Mouse (Mus musculus) ovary, postnatal 10 days (tissue): ENCODE data around the gene Kri1.
A peak's percentile ranks its signal among the peaks of the same experiment; 100 is the strongest.
"Not testable (repeated sequence)": the region's sequence is repeated elsewhere in the genome, so short reads cannot be mapped to it uniquely, and the experiment has no call there.

Source experiments
- DNase-seq: peaks from one replicate; pipeline ENCODE4 v3.0.0; 2022; ENCODE audit warnings: low spot score

Kri1 gene

DNA sequence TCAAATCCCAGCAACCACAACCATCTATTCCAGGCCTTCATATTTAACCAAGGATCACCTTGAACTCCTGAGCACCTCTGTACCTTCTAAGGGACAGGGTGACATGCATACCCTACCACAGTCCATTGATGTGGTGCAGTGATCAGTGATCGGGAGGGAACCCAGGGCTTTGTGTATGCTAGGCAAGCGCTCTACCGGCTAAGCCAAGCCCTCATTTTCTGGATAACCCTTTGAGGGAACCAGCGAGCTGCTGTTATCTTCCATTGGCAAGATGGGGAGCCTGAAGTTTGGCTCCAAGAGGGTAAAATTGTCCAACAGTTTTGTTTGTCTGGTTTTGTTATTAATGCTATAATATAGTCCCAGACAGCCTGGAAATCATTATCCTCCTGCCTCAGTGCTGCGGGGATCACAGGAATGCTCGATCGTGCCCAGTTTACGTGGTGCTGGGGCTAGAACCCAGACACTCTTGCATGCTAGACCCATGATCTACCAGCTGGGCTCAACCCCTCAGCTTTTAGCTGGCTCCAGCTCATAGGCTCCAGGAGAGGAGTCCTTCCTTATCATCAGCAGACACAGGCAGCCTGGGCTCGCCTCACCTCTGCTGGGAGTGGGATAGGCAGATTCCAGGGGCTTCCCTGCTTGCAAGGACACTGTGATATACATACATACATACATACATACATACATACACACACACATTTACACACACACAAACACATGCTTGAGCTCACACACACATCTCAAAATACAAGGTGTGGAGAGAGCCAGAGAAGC, 26.8 kb upstream of the Kri1 start:
- DNase-seq = no peak

DNA sequence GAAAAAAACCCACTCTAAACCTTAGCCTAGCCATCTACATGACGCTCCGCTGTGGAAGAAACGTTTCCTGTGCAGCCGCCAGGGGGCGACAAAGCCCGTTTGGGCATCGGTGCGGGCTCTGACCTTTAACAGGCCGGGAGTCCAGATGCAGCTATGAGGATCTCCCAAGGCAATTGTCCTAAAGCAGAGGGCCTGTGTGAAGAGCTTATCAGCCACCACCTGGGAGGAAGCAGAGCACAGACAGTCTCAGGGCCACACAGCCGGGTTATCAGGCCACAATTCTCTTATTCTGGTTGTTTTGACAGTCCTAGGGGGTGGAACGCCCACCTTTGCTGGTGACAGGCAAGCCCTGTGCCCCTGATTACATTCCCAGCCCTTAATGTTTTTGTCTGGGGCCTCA, 25.6 kb upstream of the Kri1 start:
- peak; percentile 76 for DNase-seq

DNA sequence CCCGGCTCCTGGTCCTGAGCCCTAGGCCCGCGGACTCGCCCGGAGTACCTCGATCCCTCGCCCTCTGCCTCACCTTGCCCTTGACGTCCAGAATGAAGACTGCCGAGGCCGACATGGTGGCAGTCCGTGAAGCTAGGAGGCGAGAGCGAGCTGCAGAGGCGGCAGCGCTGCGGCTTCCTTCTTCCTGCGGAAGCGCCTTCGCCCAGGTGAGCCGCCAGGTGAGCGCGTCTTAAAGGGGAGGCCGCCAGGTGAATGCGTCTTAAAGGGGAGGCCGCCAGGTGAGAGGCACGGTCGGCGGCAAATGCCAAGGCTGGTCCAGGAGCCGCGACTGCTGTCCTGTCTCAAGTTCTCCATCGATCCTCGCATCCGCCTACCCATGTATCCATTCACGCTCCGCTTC, 24.4 kb upstream of the Kri1 start, which contains the start of gene Ap1m2:
Gene Ap1m2, minus strand, starts transcription at position 204 of the 400 bp plus-strand sequence.
- DNase-seq = no peak

DNA sequence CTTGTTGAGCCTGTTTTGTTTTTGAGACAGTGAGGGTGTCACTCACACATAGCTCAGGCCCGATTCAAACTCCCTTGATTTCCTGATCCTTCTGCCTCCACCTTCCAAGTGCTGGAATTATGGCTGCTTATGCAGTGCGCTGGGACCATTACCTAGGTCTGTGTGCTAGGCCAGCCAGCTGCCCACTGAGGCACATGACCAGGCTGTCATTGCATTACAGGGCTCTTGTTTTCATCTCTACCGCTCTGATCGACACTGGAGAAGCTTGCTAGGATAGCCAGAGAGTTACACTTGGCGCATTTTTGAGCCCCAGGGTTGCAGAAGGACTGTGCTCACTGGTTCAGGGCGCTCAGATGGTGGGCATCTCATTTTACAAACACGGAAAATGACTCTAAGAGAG, 23.9 kb upstream of the Kri1 start:
- no peak for DNase-seq

DNA sequence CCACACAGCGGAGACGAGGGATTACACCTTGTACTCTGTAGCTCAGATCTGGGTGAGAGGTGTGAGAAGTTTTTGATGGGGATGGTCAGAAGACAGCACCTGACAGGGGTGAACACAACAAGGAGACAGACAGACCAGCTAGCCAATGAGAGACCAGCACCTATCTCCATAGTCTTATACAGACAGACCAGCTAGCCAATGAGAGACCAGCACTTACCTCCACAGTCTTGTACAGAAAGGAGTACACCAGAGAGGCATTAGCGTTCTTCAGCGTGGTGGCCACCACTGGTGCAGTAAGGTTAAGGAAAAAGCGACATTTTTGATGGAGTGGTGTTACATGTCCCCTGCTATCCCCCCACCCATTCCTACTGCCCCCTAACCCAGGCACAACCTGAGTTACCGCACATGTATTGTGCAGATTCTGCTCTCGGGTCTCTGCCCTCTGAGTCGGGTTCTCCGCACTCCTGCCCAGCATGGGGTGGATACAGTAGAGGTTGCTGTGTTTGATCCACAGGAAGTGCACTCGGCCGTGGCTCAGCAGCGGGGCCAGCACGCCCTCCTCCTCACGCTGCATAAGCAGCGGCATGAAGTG, 21.5 kb upstream of the Kri1 start:
- DNase-seq = no peak

DNA sequence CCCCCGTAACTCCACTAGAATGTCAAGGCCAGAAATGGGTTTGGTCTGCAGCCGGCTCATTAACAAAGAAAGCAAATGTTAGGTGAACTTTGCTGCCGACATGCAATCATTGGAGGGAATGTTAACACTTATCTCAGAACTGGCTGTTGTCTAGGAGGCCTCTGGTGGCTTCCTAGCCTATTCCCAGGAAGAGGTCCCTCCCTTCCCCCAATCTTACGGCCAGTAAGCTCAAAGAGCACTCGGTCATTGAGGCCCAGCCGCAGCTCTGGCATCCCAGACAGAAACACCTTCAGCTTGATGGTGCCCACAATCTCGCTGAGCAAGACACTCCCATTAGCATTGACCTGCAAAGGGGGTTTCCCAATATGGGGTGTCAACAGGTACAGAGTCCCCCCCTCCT, 17.3 kb upstream of the Kri1 start:
- DNase-seq = no peak

DNA sequence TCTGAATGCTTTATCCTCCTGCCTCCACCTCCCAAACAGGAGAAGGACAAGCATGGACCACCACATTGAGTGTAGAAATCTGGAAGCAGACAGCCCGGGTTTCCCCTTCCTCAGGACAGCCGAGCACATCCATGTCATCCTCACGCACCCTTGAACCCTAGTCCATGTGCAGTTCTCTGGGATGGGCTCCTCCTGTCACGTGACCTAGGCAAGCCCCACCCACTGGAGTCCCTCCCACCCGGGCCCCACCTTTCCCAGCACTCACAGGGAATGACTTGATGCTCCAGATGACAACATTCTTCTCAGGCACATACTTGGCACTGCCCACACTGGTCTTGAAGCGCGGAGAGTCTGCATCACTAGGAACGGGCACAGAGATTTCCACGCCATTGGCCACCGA, 11.2 kb upstream of the Kri1 start:
- no peak for DNase-seq

GRCm38 (mm10) chr9:21292271-21292670, 4.5 kb upstream of the Kri1 start:
- no peak for DNase-seq

- DNase-seq = not testable (repeated sequence)
Observed at GRCm38 (mm10) chr9:21291868-21292267, 4.1 kb upstream of the Kri1 start.

GRCm38 (mm10) chr9:21291022-21291787, 3.4 kb upstream of the Kri1 start, which contains the start of gene Cdkn2d:
Cdkn2d (minus strand) TSS chr9:21291407.
- peak; percentile 95 for DNase-seq

- no peak for DNase-seq
Observed at GRCm38 (mm10) chr9:21290589-21290988, 2.8 kb upstream of the Kri1 start.

GRCm38 (mm10) chr9:21289337-21289671, 1.5 kb upstream of the Kri1 start:
- DNase-seq = no peak

DNA sequence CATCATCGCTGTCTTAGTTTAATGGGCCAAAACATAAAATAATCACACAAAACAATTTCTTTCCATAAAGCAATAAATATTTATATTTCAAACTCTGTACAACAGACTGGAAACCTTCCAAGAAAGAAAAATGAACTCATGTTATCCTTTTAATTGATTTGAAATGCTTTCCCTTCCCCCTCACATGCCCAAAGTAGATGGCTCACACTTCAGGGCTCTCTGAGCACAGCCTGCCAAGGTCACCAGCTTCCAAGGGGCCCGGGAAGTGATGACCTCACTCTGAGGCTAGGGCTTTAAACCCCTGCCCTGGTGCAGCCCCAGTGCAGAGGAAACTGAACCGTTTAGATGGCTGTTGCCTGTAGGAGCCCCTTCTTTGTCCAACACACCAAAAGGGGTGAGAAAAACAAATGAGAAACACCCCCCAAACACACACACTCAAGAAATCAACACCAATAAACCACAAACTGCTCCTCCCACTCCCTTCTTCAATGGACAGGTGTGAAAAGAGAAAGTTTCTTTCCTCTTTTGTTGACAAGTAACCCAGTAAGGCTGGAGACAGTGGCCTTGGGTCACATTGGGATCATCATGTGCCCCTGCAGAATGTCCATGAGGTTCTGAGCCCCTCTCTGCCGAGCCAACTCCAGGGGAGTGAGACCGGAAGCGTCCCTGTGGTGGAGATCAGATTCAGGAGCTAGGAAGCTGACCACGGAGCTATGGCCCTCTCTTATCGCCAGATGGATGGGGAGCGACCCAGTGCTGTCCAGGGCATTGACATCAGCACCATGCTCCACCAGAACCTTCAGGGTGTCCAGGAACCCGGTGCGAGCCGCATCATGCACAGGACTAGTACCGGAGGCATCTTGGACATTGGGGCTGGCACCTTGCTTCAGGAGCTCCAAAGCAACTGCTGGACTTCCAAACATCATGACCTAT, 901 bp upstream of the Kri1 start:
- no peak for DNase-seq

GRCm38 (mm10) chr9:21286753-21287152, 1.0 kb downstream of the Kri1 start:
- no peak for DNase-seq

GRCm38 (mm10) chr9:21283994-21284393, 3.8 kb downstream of the Kri1 start:
- no peak for DNase-seq

DNA sequence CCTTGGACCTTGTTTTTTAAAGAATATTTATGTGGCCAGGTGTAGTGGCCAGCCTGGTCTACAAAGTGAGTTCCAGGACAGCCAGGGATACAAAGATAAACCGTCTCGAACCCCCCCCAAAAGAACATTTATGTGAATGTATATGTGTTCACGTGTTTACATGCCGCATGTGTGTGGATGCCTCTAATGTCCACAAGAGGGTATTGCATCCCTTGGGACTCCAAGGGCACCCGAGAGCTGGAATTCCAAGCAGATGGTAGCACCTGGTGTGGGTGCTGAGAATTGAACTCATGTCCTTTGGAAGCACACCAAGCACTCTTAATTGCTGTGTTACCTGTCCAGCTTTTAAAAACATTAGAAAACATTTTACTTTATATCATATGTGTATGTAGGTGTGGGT, 4.2 kb downstream of the Kri1 start:
- DNase-seq = no peak

GRCm38 (mm10) chr9:21277776-21278175, 10.0 kb downstream of the Kri1 start:
- no peak for DNase-seq

DNA sequence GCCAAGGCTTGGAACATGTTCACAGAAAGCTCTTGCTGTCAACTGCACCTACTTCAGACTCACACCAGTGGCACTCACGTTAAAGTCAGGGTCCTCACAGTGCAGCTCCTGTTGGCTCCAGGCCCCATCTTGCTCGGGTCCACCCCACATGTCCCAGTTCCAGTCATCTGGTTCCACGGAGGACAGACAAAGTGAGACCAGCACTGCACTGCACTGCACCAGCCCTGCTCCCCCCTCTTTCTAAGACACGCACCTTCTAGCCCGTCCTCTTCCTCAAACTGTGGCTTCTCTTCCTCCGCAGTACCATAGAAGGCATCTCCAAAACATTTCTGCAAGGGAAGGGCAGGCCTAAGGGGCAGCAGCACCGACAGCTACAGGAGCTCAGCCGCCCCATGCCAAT, 11.5 kb downstream of the Kri1 start:
- no peak for DNase-seq

DNA sequence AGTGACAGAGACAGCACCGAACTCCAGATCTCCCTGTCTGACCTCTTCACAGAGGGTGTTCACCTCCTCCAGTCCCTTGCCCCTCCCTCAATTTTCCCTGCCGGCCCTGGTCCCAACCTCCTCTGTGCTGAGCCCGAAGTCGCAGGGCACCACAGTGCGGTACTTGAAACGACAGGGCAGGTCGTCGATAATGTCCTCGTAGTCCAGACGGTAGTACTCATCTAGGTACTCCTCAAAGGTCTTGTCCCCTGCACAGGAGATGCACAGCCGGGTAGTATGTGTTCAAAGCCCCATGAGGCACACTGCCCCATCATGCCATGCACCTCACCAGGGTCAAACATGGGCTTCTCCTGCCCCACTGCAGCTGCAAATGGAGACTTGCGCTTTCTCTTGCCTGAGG, 12.0 kb downstream of the Kri1 start:
- no peak for DNase-seq

- DNase-seq = no peak
Observed at GRCm38 (mm10) chr9:21275013-21275710, 12.6 kb downstream of the Kri1 start.

- no peak for DNase-seq
Observed at GRCm38 (mm10) chr9:21274336-21274735, 13.4 kb downstream of the Kri1 start.
